25 mouse cellular contexts compared by ENCODE assay signal in genomic region chr9:21190670-21191069, GRCm38 (mm10). TPM values are rescaled to one million over a fixed set of nuclear protein-coding genes. Genes with fewer than 3 reads are reported as not detected.
"Had no signal": no experiment of that assay in that cellular context is flagged by ENCODE, and none has a peak within 500 bp of the region (broad histone marks: within the 10 kb centered on the region; RNA-seq: fewer than 3 reads in every experiment).

No protein-coding gene starts in this region.

- ATAC-seq: forebrain, embryonic 13.5 days; forebrain, embryonic 14.5 days; forebrain, embryonic 15.5 days; forebrain, embryonic 16.5 days; forebrain, postnatal 0 days had no signal

- H3K27me3 ChIP-seq: embryonic facial prominence, embryonic 15.5 days; forebrain, embryonic 15.5 days had no signal

- H3K9me3 ChIP-seq: embryonic facial prominence, embryonic 10.5 days; embryonic facial prominence, embryonic 12.5 days; embryonic facial prominence, embryonic 13.5 days; embryonic facial prominence, embryonic 15.5 days; forebrain, embryonic 10.5 days; forebrain, embryonic 12.5 days; forebrain, embryonic 13.5 days; forebrain, embryonic 15.5 days had no signal

- H3K27ac ChIP-seq: embryonic facial prominence, embryonic 10.5 days; embryonic facial prominence, embryonic 12.5 days; embryonic facial prominence, embryonic 13.5 days; embryonic facial prominence, embryonic 15.5 days; forebrain, embryonic 10.5 days; forebrain, embryonic 12.5 days; forebrain, embryonic 13.5 days; forebrain, embryonic 15.5 days had no signal

- H3K4me3 ChIP-seq: embryonic facial prominence, embryonic 10.5 days; embryonic facial prominence, embryonic 12.5 days; embryonic facial prominence, embryonic 13.5 days; embryonic facial prominence, embryonic 15.5 days; erythroblast, embryonic 14.5 days; forebrain, embryonic 10.5 days; forebrain, embryonic 12.5 days; forebrain, embryonic 13.5 days; forebrain, embryonic 15.5 days; heart, adult 2 months had no signal

- H3K4me2 ChIP-seq: embryonic facial prominence, embryonic 12.5 days; embryonic facial prominence, embryonic 13.5 days; embryonic facial prominence, embryonic 15.5 days; forebrain, embryonic 12.5 days; forebrain, embryonic 13.5 days; forebrain, embryonic 15.5 days had no signal

- H3K9ac ChIP-seq: embryonic facial prominence, embryonic 12.5 days; embryonic facial prominence, embryonic 13.5 days; embryonic facial prominence, embryonic 15.5 days; forebrain, embryonic 12.5 days; forebrain, embryonic 13.5 days; forebrain, embryonic 15.5 days; forebrain, postnatal 0 days had no signal

- H3K4me1 ChIP-seq: forebrain, embryonic 15.5 days had no signal

- DNase-seq: cerebellum, adult 2 months; cerebellum, adult 8-10 months; cerebellum, adult 9-10 months; cerebellum, adult 9-11 months; cerebellum, postnatal 25 days; cerebellum, postnatal 36 days; embryo, embryonic 11 days; gastrocnemius, postnatal 10 days; gastrocnemius, postnatal 14 days; gastrocnemius, postnatal 25 days; gastrocnemius, postnatal 36 days; heart, adult 18-20 months; heart, adult 2 months had no signal

- H3K36me3 ChIP-seq: embryonic facial prominence, embryonic 10.5 days; embryonic facial prominence, embryonic 12.5 days; embryonic facial prominence, embryonic 13.5 days; embryonic facial prominence, embryonic 15.5 days; forebrain, embryonic 10.5 days; forebrain, embryonic 12.5 days; forebrain, embryonic 15.5 days had no signal

RNA-seq across cellular contexts. Expression of gene S1pr5, which starts 57.6 kb away (rescaled TPM):
- polyA plus RNA-seq: erythroblast, embryonic 14.5 days had no signal
